Mouse (Mus musculus) CD4-positive, CD25-positive, alpha-beta regulatory T cell, adult 2 months (primary cell): ENCODE measurements at regions not wholly inside any gene's neighbourhood (a gene's known extent, or its start where the extent isn't known, plus 50 kb on each side); places are given as distances from the start of the nearest gene placed in this dataset.
"Not testable (repeated sequence)": the region's sequence is repeated elsewhere in the genome, so short reads cannot be mapped to it uniquely, and the experiment has no call there.

Experiments used
- DNase-seq: peaks from one replicate; pipeline ENCODE4 v3.0.0-alpha.2; 2012; ENCODE audit warnings: low read depth, low spot score

DNA sequence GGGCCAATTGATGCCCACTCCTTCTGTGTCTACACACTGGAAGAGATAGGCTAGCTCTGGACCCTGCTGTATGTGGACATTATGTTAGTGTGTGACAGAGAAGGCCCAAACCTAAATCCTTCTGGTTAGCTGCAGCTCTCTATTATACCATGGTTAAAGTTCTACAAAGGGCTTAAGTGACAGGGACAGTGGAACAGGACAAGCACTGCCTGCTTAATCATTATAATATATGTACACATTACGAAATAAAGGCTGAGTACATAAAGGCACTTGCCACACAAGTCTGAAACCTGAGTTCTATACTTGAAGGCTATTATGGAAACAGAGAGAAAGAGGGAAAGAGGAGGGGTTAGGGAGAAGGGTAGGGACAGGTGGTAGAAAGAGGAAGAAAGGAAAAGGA is 55.2 kb downstream of the Rdh14 start:
- DNase-seq, result no peak

GRCm38 (mm10) chr12:10457960-10458655 is 67.5 kb downstream of the Rdh14 start:
- no peak for DNase-seq

DNA sequence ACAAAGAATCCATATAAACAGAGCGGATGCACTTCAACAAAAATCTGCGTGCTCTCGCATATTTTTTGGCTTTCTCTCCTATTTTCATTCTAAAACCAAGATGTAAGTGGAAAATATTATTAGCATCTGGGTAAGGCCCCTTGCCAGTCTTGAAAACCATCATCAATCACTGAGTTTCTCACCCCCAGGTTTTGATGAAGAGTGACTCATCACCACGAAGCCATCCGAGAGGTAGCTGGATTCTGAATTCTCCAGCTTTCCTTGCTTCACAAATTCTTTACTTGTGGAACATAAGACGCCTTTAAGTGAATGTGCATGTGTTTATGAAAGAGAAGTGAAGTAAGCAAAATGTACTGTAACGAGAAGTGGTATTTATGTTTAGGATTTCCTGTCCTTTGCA is 71.2 kb downstream of the Rdh14 start:
- DNase-seq, result no peak

DNA sequence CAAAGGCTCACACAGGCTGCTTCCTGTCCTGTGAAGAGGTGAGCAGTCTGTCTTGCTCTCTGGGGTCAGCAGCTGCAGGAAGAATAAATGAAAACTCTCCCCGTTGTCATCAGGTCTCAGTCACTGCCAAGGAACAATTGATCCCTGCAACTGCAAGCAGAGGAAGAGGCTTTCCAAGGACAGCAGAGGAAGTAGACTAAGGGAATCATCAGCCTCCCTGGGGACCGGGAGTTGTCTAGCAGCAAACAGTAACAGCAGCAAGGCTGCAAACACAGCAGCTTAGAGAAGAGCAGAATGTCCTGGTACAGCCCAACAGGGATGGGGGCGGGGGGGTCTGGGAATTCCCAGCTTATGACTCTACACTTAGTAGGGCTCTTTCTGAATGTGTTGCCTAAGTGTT is 72.4 kb downstream of the Rdh14 start:
- DNase-seq, result no peak

DNA sequence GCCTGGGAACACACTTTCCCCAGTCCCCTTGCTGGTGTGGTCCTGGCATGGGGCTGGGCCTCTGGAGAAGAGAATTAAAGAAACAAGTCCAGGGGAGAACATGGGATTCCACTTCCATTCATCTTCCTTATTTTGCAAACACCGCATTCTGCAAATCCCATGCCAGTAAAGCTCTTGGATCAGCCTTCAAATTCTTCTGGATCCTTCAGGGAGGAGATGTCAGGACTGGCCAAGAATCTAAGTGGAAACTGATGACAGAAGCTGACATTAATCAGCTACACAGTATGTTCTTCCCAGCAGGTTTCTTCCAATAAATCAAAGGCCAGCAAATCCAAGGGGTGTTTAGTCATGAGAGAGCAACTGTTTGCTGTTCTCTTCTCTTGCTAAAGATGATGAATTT is 83.4 kb downstream of the Rdh14 start:
- DNase-seq, result no peak

DNA sequence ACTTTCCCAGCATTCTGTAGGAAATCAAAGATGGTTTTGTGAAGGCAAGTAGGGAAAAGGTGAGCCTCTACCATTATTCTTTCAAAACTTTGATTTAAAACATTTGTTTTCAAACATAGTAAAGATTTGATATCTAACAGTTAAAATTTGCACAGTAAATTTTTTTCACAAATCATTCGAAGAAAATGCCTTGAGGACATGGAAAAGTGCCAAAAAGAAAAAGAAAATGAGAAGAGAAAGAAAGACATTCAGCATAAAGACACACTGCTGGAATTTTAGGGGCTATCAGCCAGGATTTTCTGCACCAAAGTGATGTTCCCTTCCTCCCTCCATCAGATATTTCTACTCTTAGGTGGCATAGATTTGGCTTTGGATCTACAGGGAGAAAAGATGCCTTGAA is 90.2 kb downstream of the Rdh14 start:
- no peak for DNase-seq

- DNase-seq, result no peak
Observed at GRCm38 (mm10) chr12:10482294-10483010, 91.9 kb downstream of the Rdh14 start.

DNA sequence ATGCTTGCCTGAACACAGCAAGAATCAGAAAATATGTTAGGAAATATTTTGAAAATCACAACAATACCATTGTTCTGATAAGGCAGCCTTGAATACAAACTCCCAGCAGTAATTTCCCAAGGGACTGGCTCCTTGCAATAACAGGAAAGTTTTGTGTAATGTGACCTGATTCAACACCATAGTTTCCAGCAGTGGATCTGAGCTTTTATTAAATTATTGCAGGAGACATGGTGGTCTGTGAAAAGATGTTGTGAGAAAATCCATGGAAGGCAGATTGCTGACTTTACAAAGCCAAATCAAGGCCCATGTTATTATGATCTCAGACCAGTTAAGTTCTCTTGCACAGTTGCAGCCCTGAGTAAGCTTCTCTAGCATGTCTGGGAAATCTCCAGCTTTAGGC is 116.1 kb downstream of the Rdh14 start:
- DNase-seq, result no peak

DNA sequence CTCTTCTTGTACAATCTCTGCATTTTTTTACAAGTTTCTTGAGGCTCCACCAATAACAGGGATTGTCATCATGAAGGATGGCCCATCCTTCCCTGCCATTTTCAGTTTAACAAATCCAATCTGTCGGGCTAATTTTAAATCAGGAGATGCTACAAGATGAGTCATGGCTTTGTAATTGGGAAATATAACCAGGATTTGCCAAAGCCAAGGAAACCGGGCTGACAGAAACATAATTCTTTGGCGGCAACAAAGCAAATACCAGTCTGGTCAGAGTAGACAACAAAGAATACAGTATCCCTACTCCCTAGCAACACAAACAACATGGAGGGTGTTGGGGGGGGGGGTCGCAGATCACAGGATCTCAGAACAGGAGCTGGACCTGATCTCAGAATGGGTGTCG is 123.0 kb downstream of the Rdh14 start:
- DNase-seq, result no peak

- no peak for DNase-seq
Observed at GRCm38 (mm10) chr12:10514278-10514677, 123.7 kb downstream of the Rdh14 start.

DNA sequence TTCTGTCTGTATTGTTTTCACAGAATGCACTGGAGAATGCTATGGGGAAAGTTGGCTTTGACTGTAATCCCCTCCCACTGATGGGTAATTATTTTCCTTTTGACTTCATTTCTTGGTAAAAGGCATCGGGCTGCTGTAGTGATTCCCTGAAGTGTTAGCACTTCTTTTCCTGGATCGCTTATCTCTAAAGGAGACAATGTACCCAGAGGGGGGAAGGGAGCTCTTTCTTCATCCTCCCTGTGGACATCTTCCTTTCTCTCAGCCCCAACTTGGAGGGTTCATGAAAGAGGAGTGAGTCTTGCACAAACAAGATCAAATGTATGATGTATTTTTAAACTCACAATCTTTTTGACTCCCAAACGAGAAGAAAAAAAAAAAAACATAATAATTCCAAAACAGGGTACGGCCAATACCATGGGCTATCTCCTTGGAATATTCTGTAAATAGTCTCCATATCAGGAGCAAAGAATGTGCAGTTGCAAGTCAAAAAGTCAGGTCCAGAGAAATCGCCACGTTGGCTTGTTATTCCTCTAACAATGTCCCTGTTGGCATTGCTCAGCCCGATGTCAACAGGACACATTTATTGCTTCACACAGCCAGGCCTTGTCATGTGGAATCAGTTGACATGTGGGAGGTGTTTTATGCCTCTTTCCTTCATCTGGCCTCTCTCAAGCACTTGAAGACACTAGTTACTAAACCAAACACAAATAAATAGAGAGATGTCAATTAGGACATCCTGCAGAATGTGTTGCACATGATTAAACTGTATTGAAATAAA is 134.1 kb downstream of the Rdh14 start:
- DNase-seq, result no peak

- DNase-seq, result no peak
Observed at GRCm38 (mm10) chr12:10525934-10526333, 135.4 kb downstream of the Rdh14 start.

DNA sequence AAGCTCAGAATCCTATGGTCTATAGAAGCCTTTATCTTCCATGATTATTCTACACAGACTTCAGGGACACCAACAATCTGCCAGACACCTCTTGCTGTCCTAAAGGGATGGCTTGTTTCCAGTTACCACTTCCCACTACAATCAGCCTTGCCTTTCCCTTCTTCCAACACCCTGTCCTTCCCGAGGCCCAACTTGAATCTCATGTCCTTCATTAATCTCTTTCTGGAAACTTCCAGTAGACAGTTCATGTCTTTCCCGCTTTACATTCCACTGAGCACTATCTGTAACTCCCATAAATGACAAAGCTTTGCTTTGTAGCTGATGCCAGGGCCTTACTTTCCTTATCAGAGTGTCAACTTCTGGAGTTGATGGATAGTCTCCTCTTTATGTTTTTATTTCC is 138.5 kb downstream of the Rdh14 start:
- no peak for DNase-seq

DNA sequence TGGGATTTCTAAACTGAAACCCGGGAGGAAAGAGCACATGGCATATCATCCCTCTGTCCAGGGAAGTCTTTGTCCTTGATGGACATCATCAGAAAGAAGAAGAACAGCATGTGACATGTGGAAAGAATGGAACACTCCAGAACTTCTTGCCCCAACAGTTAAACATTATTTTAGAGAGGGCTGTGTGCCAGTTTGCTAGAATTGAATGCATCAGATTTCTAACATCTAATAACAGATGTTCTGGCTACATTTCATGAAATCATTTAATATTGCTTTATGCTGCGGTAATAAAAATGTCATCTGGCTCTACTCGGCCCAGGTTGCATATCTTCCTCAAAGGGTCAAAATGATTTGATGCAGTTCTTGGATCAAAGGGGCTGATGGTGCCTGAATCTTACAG is 140.4 kb downstream of the Rdh14 start:
- no peak for DNase-seq

GRCm38 (mm10) chr12:10533971-10534370 is 143.4 kb downstream of the Rdh14 start:
- DNase-seq, result no peak

GRCm38 (mm10) chr12:10536239-10536638 is 145.7 kb downstream of the Rdh14 start:
- DNase-seq, result no peak

DNA sequence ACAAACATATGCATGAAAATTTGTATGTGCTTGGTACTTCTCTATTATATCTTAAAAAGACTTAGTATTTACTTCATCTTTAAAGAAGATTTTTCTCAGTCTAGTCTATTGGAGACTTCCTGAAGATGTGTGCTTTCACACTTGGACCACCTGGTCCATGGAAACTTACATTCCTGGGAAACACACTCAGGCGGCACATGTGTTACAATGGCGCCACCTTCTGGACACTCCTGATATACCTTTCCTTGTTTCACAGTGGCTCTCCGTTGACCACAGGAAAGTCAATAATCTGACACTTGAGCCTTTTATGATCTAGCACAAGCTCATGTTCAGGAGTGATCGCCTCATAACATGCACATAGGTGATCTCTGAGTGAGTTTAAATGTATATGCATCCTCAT is 146.5 kb downstream of the Rdh14 start:
- peak; percentile 9 for DNase-seq

GRCm38 (mm10) chr12:10549481-10550201 is 159.1 kb downstream of the Rdh14 start:
- DNase-seq, result no peak

DNA sequence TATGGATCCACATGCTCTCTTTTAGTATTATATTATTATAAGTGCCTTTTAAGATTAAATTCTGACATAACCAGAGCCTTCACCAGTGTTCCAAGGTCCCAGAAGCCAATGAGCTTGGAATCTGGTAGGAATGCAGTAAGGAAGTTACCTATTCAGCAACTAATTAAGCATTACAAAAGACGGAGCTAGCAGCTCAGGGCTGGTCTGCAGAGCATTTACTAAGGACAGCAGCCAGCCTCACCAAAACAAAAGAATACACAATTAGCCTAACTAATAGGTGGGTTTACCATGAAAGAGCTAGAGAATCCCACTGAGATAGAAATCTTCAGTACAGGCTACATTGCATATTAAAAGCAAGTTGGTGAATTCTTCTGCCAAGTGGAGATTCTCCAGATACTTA is 164.1 kb downstream of the Rdh14 start:
- not testable (repeated sequence) for DNase-seq

DNA sequence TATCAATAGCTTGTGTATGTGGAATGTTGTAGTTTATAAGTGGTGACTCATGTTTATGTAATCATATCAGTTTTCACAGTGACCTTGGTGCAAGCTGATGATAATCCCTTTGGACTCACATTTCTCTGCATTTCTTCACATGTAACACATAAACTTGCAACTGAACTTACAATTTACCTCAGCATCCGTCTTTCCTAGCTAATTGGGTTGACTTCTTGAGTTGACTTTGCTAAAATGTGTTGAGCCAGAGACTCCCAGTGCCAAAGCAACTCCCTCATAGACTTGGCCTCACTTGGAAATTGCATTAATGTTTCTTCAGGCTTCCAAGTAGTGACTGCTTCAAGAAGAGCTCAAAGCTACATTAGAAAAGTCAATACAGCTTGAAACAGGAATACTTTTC is 172.4 kb downstream of the Rdh14 start:
- DNase-seq, result no peak

- no peak for DNase-seq
Observed at GRCm38 (mm10) chr12:10567881-10568280, 177.3 kb downstream of the Rdh14 start.
